Mouse (Mus musculus): ENCODE results near the gene Poc1b. TPM values are rescaled to one million over a fixed set of nuclear protein-coding genes. Genes with fewer than 3 reads are reported as not detected.

The Poc1b gene
- polyA plus RNA-seq, 1 experiment from 2014 or later: 20.4 TPM

DNA sequence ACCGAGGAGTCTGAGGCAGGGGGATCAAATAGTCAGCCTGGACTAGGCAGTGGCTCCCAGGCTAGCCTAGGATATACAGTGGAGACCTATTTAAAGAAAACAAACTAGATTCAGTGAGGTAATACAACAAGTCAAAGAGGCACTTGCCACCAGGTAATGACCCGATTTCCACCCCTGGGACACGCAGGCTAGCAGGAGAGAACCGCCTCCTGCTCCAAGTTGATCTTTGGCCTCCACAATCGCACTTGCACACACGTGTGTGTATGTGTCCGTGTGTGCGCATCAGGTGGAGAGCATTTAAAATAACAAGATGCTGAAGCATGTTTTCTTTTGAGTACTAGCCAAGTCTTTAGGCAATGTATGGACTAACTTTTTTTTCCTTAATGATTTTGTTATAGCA is 127.5 kb downstream of the Poc1b start:
- Histone ChIP-seq H3K27me3 (no peaks in the 10 kb centered on the region), H3K36me3 (no peaks in the 10 kb centered on the region), H3K4me3 (no peak overlapping the region), H3K27ac (no peak overlapping the region), H3K4me1 (peaks cover 12% of the 10 kb centered on the region), H3K4me2 (no peak overlapping the region), H3K9ac (no peak overlapping the region), H3K9me3 (no peaks in the 10 kb centered on the region)
- WGBS: 85% methylated on average over 8 of the region's 8 CpGs
- ATAC-seq (ENCODE audit: insufficient number of reproducible peaks, insufficient read depth, low FRiP score, low TSS enrichment, low read depth): no peak

GRCm38 (mm10) chr10:99235081-99235480 is 128.2 kb downstream of the Poc1b start:
- Histone ChIP-seq H3K9ac (no peak overlapping the region), H3K27ac (no peak overlapping the region), H3K4me1 (peaks cover 12% of the 10 kb centered on the region), H3K4me3 (no peak overlapping the region), H3K4me2 (no peak overlapping the region), H3K27me3 (no peaks in the 10 kb centered on the region), H3K9me3 (no peaks in the 10 kb centered on the region), H3K36me3 (no peaks in the 10 kb centered on the region)
- ATAC-seq (ENCODE audit: insufficient number of reproducible peaks, insufficient read depth, low FRiP score, low TSS enrichment, low read depth): no peak
- whole genome bisulfite sequencing: 90% methylated on average over 9 of the region's 9 CpGs

GRCm38 (mm10) chr10:99237205-99237832 is 130.5 kb downstream of the Poc1b start:
- Histone ChIP-seq H3K9me3 (no peaks in the 10 kb centered on the region), H3K27me3 (no peaks in the 10 kb centered on the region), H3K27ac (no peak overlapping the region), H3K9ac (no peak overlapping the region), H3K4me1 (peaks cover 14% of the 10 kb centered on the region), H3K4me3 (no peak overlapping the region), H3K4me2 (no peak overlapping the region), H3K36me3 (no peaks in the 10 kb centered on the region)
- no peak for ATAC-seq (ENCODE audit: insufficient number of reproducible peaks, insufficient read depth, low FRiP score, low TSS enrichment, low read depth)
- WGBS: 67% methylated on average over 11 of the region's 11 CpGs

GRCm38 (mm10) chr10:99238537-99238936 is 131.7 kb downstream of the Poc1b start:
- Histone ChIP-seq H3K27ac (no peak overlapping the region), H3K9me3 (no peaks in the 10 kb centered on the region), H3K4me1 (peaks cover 15% of the 10 kb centered on the region), H3K4me3 (no peak overlapping the region), H3K9ac (no peak overlapping the region), H3K36me3 (no peaks in the 10 kb centered on the region), H3K27me3 (no peaks in the 10 kb centered on the region), H3K4me2 (peak overlapping the region; percentile 3; the same call in 1 of the 2 replicates)
- ATAC-seq (ENCODE audit: insufficient number of reproducible peaks, insufficient read depth, low FRiP score, low TSS enrichment, low read depth): no peak
- WGBS: 40% methylated on average over 11 of the region's 11 CpGs

DNA sequence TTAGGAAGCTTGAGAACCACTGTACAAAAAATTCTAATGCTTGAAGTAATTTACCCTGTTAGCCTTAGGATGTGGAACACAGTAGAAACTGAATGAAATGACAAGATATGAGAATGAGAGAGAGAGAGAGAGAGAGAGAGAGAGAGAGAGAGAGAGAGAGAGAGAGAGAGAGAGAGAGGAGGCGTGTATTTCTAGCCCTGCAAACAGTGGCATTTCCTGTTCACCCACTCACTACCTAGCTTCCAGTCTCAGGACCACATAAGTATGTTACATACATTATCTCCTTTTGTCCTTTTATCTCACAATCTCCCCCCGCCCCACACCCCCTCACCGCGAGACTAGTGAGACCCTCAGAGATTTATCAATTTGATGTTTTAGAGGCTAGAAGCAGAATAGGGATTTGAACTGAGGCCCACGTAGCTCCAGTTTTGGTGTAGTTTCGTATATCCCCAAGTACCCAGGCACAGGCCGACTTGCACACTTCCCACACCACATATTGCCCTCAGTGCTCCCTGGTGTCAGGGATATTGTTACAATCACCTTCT is 134.5 kb downstream of the Poc1b start:
- H3K4me3 ChIP-seq: no peak overlapping the region
- H3K9ac ChIP-seq: no peak overlapping the region
- H3K27ac ChIP-seq: no peak overlapping the region; the same call in 1 of the 2 replicates
- H3K4me1 ChIP-seq: peaks cover 24% of the 10 kb centered on the region
- 82% methylated on average over 7 of the region's 7 CpGs for WGBS
- no peak overlapping the region for H3K4me2 ChIP-seq
- no peaks in the 10 kb centered on the region for H3K9me3 ChIP-seq
- H3K36me3 ChIP-seq: no peaks in the 10 kb centered on the region
- no peaks in the 10 kb centered on the region for H3K27me3 ChIP-seq
- ATAC-seq (ENCODE audit: insufficient number of reproducible peaks, insufficient read depth, low FRiP score, low TSS enrichment, low read depth): no peak

- Histone ChIP-seq H3K4me2 (no peak overlapping the region), H3K36me3 (no peaks in the 10 kb centered on the region), H3K9me3 (no peaks in the 10 kb centered on the region), H3K4me3 (no peak overlapping the region), H3K4me1 (peaks cover 24% of the 10 kb centered on the region), H3K27me3 (no peaks in the 10 kb centered on the region), H3K27ac (no peak overlapping the region; the same call in 1 of the 2 replicates), H3K9ac (no peak overlapping the region)
- ATAC-seq (ENCODE audit: insufficient number of reproducible peaks, insufficient read depth, low FRiP score, low TSS enrichment, low read depth): no peak
- 72% methylated on average over 16 of the region's 16 CpGs for WGBS
Measured at GRCm38 (mm10) chr10:99241829-99242711, 135.2 kb downstream of the Poc1b start.

DNA sequence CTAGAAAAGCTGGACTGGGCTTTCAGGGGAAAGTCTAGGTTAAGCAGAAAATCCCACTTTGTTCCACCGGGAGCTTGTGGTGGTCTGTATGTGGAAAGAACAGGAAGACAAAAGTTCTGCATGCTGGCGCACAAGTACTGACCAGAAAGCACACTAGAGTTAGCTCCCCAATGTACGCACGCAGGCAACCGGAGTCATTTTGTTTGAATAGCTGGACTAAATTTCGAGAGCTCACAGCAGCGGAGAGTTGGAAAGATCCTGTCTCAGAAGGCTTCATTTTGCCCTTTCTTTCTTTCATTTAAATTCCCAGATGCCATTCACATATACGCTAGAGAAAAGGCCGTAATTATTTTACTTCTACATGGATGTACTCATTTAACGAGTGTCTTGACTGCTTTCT is 135.9 kb downstream of the Poc1b start:
- no peak overlapping the region for H3K4me3 ChIP-seq
- no peak overlapping the region for H3K4me2 ChIP-seq
- H3K9ac ChIP-seq: no peak overlapping the region
- no peaks in the 10 kb centered on the region for H3K36me3 ChIP-seq
- H3K27ac ChIP-seq: no peak overlapping the region
- 73% methylated on average over 10 of the region's 10 CpGs for WGBS
- no peak for ATAC-seq (ENCODE audit: insufficient number of reproducible peaks, insufficient read depth, low FRiP score, low TSS enrichment, low read depth)
- H3K27me3 ChIP-seq: no peaks in the 10 kb centered on the region
- no peaks in the 10 kb centered on the region for H3K9me3 ChIP-seq
- H3K4me1 ChIP-seq: peaks cover 24% of the 10 kb centered on the region

DNA sequence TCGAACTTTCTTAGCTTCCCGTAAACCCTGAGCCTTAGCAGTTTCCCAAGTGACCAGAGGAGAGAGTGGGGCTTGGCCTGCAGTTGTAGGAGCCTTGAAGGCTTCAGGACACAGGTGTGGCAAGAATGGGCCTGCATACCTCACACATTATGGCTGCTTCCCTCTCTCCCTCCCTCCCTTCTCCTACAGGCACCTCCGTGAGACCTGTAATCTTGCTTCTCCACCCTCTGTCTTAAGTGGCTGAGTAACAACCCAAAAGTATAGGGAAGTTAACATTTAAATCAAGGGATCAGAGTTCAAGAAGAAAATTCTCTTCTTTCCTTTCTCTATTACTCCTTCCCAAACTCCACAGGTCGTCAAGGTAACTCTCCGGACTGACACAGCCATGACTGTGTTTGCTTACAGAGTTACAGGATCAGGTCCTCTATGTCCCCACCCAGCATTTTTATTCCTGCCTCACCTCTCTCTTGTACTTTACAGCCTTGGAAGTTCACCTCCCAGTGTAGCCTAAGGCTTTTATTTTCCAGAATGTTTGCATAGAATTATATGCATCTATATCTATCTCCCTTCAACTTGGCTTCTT is 137.2 kb downstream of the Poc1b start:
- no peak for ATAC-seq (ENCODE audit: insufficient number of reproducible peaks, insufficient read depth, low FRiP score, low TSS enrichment, low read depth)
- H3K4me1 ChIP-seq: peaks cover 17% of the 10 kb centered on the region
- no peak overlapping the region for H3K4me3 ChIP-seq
- no peak overlapping the region for H3K9ac ChIP-seq
- H3K27ac ChIP-seq: no peak overlapping the region
- H3K4me2 ChIP-seq: no peak overlapping the region
- H3K27me3 ChIP-seq: no peaks in the 10 kb centered on the region
- H3K36me3 ChIP-seq: no peaks in the 10 kb centered on the region
- 53% methylated on average over 5 of the region's 5 CpGs for WGBS
- H3K9me3 ChIP-seq: no peaks in the 10 kb centered on the region

DNA sequence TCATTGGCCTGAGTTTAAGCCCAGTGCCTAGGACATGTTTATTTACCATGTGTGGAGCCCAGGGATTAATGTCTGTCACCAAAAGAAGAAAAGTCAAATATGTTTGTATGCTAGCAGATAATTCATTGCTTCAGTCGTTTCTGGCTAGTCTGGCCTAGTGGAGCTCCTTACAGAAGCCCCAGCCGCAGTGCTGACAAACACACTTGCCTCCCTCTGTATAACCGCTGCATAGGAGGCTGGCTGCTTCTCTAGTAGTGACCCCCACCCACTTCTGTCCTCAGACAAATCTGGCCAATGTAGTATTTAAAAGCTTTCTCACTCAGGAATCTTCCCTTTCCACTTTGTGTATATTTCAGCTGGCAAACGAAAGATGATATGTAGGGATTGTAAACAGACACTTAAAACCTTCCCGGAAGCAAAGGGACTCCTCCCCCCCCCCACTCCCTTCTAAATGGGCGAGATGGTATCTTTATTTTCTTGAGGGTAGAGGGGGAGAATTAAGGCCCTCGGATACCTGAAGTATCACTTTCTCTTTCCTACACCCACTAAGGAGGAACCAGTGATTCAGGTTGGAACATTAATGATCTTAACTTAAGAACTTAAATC is 137.9 kb downstream of the Poc1b start:
- WGBS: 21% methylated on average over 7 of the region's 7 CpGs
- no peaks in the 10 kb centered on the region for H3K27me3 ChIP-seq

DNA sequence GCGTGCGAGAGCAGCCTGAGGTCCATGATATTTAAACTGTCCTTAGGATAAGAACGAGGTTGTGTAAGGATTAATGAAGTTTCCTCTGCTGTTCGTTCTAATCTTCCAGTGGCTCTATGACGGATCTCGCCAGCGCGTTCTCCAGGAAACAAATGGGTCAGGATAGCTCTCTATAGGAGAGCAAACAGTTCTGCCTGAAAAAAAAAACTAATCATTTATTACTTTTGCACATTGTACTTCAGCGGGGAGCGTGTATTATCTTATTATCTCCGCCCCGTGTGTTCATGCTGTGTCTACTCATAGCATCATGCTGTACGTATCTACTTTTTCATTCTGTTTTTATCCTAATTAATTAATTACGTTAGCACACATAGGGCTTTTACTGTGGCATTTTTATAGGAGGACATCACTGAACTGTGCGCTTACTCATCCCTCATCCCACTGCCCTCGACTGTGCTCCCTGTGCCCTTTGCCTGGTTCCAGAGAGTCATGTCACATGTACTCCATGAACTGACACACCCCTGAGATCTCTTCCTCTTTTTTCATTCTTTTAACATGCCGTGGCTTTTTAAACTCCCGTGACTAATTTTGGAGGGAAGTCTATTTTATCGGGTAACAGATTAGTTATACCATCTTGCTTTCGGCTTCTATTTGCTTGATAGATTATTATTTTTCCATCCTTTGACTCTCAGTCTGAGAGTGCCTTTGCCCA is 140.1 kb downstream of the Poc1b start:
- Histone ChIP-seq H3K36me3 (no peaks in the 10 kb centered on the region), H3K9ac (no peak overlapping the region), H3K4me2 (no peak overlapping the region), H3K4me1 (peaks cover 12% of the 10 kb centered on the region), H3K27ac (no peak overlapping the region), H3K4me3 (no peak overlapping the region), H3K9me3 (no peaks in the 10 kb centered on the region), H3K27me3 (no peaks in the 10 kb centered on the region)
- ATAC-seq (ENCODE audit: insufficient number of reproducible peaks, insufficient read depth, low FRiP score, low TSS enrichment, low read depth): no peak
- WGBS: 74% methylated on average over 20 of the region's 20 CpGs

More for the DNA sequence above, 137.9 kb downstream of the Poc1b start:
- Histone ChIP-seq H3K4me2 (no peak overlapping the region), H3K9me3 (no peaks in the 10 kb centered on the region), H3K9ac (no peak overlapping the region), H3K27ac (no peak overlapping the region), H3K4me1 (peaks cover 12% of the 10 kb centered on the region), H3K4me3 (no peak overlapping the region), H3K36me3 (no peaks in the 10 kb centered on the region)
- no peak for ATAC-seq (ENCODE audit: insufficient number of reproducible peaks, insufficient read depth, low FRiP score, low TSS enrichment, low read depth)

Data from embryonic facial prominence, embryonic 13.5 days (tissue).